Mouse (Mus musculus) heart, adult 8-10 months (tissue): Measurements from ENCODE around the gene Ilf2. TPM values are rescaled to one million over a fixed set of nuclear protein-coding genes. Genes with fewer than 3 reads are reported as not detected.
A peak's percentile ranks its signal among the peaks of the same experiment; 100 is the strongest.

ENCODE experiments used
- DNase-seq: peaks from one replicate; pipeline ENCODE4 v3.0.0; 2022; ENCODE audit warnings: low spot score
- total RNA-seq, 4 experiments: library from RNA; stranded (reverse); gene quantifications; 2 replicates each; pipeline ENCODE4 v1.2.4; 2022

The Ilf2 gene
- total RNA-seq, 4 experiments from 2014 or later = 27.6 to 30.5 (median 28.8) TPM

GRCm38 (mm10) chr3:90508950-90509746, 33.2 kb downstream of the Ilf2 start, which contains the start of gene Chtop:
Gene Chtop (minus strand): TSS chr3:90509498.
- DNase-seq = peak; percentile 100

GRCm38 (mm10) chr3:90509747-90510123, 33.8 kb downstream of the Ilf2 start:
- no peak for DNase-seq

GRCm38 (mm10) chr3:90512276-90512675, 36.4 kb downstream of the Ilf2 start:
- no peak for DNase-seq

GRCm38 (mm10) chr3:90512948-90513642, 37.2 kb downstream of the Ilf2 start:
- no peak for DNase-seq

- peak; percentile 87 for DNase-seq
Observed at GRCm38 (mm10) chr3:90513796-90514590, 38.1 kb downstream of the Ilf2 start, which contains the start of the genes S100a1 and S100a13. Gene S100a1 (minus strand): TSS chr3:90514392. Gene S100a13 (plus strand): TSS chr3:90514435.

GRCm38 (mm10) chr3:90514691-90515090, 38.8 kb downstream of the Ilf2 start:
- DNase-seq = peak; percentile 86

GRCm38 (mm10) chr3:90515242-90515641, 39.3 kb downstream of the Ilf2 start:
- DNase-seq = peak; percentile 55

- DNase-seq = no peak
Observed at GRCm38 (mm10) chr3:90515789-90516188, 39.9 kb downstream of the Ilf2 start.

- no peak for DNase-seq
Observed at GRCm38 (mm10) chr3:90517711-90518110, 41.8 kb downstream of the Ilf2 start.

- peak; percentile 76 for DNase-seq
Observed at GRCm38 (mm10) chr3:90525421-90525820, 49.5 kb downstream of the Ilf2 start.

GRCm38 (mm10) chr3:90526076-90526475, 50.1 kb downstream of the Ilf2 start:
- DNase-seq = no peak

- DNase-seq = no peak
Observed at GRCm38 (mm10) chr3:90526580-90526979, 50.7 kb downstream of the Ilf2 start, which contains the start of gene S100a14. Gene S100a14 (plus strand): TSS chr3:90526856.

GRCm38 (mm10) chr3:90527291-90527873, 51.5 kb downstream of the Ilf2 start:
- no peak for DNase-seq

GRCm38 (mm10) chr3:90531713-90532112, 55.8 kb downstream of the Ilf2 start:
- DNase-seq = no peak

- no peak for DNase-seq
Observed at GRCm38 (mm10) chr3:90535446-90535845, 59.5 kb downstream of the Ilf2 start.

- DNase-seq = peak; percentile 84
Observed at GRCm38 (mm10) chr3:90537141-90537904, 61.4 kb downstream of the Ilf2 start, which contains the start of gene S100a16. Gene S100a16 (plus strand): TSS chr3:90537254.

GRCm38 (mm10) chr3:90537905-90538296, 62.0 kb downstream of the Ilf2 start:
- no peak for DNase-seq
